Mouse (Mus musculus): ENCODE results near the gene Maea. TPM values are rescaled to one million over a fixed set of nuclear protein-coding genes. Genes with fewer than 3 reads are reported as not detected.

Maea gene
- polyA plus RNA-seq, 1 experiment from 2014 or later = 70.4 TPM

DNA sequence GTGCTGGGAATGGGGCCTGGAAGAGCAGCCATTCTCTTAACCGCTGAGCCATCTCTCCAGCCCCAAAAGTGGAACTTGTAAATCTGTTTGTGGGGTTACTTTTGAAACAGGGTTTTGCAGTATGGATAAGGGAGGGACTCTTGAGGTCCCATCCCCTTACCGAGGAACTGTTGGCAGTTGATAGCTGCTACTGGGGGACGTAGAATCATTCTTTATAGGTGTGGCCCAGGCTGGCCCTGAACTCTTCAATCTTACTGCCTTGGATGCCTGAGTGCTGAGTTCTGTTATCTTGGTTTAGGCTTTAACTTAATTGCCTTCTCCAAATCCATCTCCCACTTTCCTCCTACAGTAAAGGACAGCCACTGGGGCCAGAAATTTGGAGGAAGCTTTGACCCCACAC lies 8.8 kb downstream of the Maea start:
- Histone ChIP-seq H3K36me3 (ENCODE audit: inconsistent target) (0 out of 2 replicates have a peak, but pooled peaks cover 3% of the 10 kb centered on the region), H3K79me2 (ENCODE audit: inconsistent target) (peaks cover 100% of the 10 kb centered on the region), H3K4me3 (ENCODE audit: inconsistent target) (no peak overlapping the region), H3K27ac (no peak overlapping the region)
- WGBS (ENCODE audit: missing documents) = 100% methylated on average over 3 of the region's 3 CpGs

DNA sequence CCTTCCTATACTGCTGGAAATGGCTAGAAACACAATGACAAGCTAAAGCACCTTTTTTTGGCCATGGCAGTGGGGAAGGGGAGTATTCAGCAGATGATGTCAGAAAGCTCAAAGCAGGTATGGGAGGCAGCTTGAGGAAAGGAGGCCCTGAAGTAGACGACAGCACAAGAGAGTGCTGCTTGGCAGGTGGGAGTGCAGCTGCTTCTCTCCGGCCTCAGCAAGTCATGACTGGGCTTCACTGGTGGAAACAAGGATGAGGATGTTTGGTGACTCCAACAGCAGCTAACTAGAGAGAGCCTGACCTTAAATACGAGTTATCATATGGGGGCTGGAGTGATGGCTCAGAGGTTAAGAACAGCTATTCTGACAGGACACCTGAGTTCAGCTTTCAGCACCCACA lies 12.3 kb downstream of the Maea start:
- no peak overlapping the region for H3K4me3 ChIP-seq (ENCODE audit: inconsistent target)
- whole genome bisulfite sequencing (ENCODE audit: missing documents) = 80% methylated on average over 3 of the region's 3 CpGs
- peaks cover 96% of the 10 kb centered on the region for H3K79me2 ChIP-seq (ENCODE audit: inconsistent target)
- H3K36me3 ChIP-seq (ENCODE audit: inconsistent target) = 0 out of 2 replicates have a peak, but pooled peaks cover 3% of the 10 kb centered on the region
- no peak overlapping the region for H3K27ac ChIP-seq

DNA sequence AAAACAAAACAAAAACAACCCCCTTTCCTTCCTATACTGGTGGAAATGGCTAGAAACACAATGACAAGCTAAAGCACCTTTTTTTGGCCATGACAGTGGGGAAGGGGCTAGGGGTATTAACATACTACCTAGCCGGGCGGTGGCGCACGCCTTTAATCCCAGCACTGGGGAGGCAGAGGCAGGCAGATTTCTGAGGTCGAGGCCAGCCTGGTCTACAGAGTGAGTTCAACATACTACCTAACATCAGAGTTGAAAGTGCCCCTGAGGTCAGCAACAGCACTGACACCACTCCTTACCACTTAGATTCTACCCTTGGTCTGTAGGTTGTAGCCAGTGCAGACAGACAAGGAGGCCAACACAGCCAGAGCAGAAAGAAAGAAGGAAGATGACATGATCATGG lies 13.9 kb downstream of the Maea start:
- Histone ChIP-seq H3K36me3 (ENCODE audit: inconsistent target) (0 out of 2 replicates have a peak, but pooled peaks cover 3% of the 10 kb centered on the region), H3K27ac (no peak overlapping the region), H3K79me2 (ENCODE audit: inconsistent target) (peaks cover 96% of the 10 kb centered on the region), H3K4me3 (ENCODE audit: inconsistent target) (no peak overlapping the region)
- 97% methylated on average over 5 of the region's 5 CpGs for WGBS (ENCODE audit: missing documents)

DNA sequence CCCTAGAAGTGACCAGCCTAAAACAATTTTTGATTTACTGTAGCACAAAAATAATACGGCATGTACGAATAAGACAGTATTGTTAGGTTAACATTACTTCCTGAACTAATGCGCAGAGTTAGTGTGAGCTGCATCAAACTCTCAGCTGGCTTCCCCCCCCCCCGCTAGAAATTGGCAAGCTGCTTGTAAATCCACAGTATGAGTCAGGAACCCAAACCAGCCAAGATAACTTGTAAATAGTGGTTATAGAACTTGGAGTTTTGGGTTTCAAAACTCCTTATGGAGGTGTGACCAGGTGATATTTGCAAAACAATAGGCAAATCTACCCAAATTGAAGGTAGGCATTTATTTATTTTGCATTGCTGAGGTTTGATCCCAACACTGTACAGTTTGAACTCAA lies 14.4 kb downstream of the Maea start:
- no peak overlapping the region for H3K4me3 ChIP-seq (ENCODE audit: inconsistent target)
- no peak overlapping the region for H3K27ac ChIP-seq
- H3K79me2 ChIP-seq (ENCODE audit: inconsistent target) = peaks cover 96% of the 10 kb centered on the region
- 100% methylated on average over 2 of the region's 4 CpGs for WGBS (ENCODE audit: missing documents)
- 0 out of 2 replicates have a peak, but pooled peaks cover 2% of the 10 kb centered on the region for H3K36me3 ChIP-seq (ENCODE audit: inconsistent target)

DNA sequence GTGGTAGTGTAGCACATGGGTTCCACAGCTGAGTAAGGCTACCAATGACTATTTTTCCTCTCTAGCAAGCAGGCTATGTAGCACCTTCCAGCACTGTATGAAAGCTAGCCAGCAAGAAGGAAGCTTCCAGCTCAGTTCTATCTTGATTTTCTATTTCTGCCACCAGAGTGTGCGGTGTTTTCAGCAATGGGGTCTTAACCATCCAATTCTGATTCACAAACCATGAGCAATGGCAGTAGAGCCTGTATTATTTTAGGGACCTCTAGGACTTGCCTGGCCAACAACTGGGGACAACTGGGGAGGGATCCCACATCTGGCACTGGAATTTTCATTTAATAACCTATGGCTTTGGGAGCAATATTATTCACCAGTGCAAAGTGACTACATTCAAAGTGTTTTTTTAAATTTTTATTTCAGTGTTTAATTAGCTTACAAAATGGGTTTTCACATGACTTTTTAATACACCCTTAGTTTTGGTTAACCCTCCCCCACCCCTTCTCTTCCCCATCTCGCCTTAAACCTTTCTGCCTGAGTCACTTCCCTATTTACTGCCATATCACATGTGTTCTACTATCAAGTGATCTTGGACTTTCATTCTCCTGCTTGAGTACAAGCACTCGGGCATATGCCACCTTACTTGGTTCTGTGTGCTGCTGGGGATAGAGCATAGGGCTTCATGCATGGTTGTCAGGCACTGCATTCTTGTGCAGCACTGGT lies 16.4 kb downstream of the Maea start:
- no peaks in the 10 kb centered on the region for H3K36me3 ChIP-seq (ENCODE audit: inconsistent target)
- 27% methylated on average over 3 of the region's 3 CpGs for WGBS (ENCODE audit: missing documents)
- H3K79me2 ChIP-seq (ENCODE audit: inconsistent target) = peaks cover 96% of the 10 kb centered on the region
- peak overlapping the region; percentile 16 for H3K4me3 ChIP-seq (ENCODE audit: inconsistent target)
- H3K27ac ChIP-seq = peak overlapping the region; percentile 85

DNA sequence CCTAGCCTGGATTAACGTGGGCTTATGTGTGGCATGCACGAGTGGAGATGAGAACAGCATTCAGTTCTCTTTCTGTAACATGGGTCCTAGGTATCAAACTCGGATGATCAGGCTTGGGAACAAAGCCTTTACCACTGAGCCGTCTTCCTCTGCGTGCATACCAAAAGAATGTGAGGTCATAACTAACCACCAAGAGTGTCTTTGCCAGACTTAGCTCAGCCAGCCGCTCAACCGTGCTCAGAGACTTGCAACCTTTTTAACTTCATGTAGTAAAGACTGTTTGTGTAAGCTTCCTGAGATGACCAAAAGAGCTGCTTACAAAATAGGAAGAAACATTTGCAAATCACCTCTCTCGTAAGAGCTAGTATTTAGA lies 16.9 kb downstream of the Maea start:
- Histone ChIP-seq H3K4me3 (ENCODE audit: inconsistent target) (peak overlapping the region; percentile 16), H3K79me2 (ENCODE audit: inconsistent target) (peaks cover 96% of the 10 kb centered on the region), H3K27ac (peak overlapping the region; percentile 85), H3K36me3 (ENCODE audit: inconsistent target) (no peaks in the 10 kb centered on the region)
- 1% methylated on average over 8 of the region's 8 CpGs for WGBS (ENCODE audit: missing documents)

DNA sequence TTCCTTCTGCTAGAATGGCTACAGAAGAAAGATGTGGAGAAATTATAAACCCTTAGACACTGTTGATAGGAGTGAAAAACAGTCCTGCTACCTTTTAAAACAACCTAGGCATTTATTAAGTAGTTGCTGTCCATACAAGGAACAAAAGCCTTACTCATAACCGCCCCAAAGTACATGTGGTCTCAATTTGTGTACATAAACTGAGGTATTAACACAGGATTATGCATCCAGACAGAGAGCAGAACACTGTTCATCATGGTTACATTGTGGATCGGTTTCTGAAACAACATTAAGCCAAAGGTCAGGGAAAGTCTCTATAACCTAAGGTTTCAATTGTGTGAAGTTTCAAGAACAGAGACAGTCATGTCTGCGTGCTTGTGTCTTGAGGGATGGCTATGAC lies 17.7 kb downstream of the Maea start:
- 72% methylated on average over 3 of the region's 3 CpGs for WGBS (ENCODE audit: missing documents)
- Histone ChIP-seq H3K79me2 (ENCODE audit: inconsistent target) (peaks cover 96% of the 10 kb centered on the region), H3K27ac (peak overlapping the region; percentile 85)

DNA sequence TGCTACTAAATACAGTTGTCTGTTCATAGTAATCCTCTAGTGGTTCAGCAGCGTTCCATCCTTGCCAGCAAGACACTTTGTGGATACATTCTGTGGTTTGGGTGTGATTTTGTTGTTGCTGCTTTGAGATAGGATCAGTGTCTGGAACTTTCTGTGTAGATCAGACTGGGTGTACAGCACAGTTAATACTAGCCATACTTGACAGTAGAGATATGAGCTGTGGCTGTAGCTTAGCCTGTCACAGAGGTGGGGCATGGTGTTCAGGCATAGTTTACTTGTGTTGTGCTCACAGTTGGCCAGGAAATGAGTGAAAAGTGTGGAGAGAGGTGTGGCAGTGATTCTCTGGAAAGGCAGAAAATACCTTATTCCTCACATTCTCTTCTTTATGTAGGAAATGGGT lies 22.2 kb downstream of the Maea start:
- Histone ChIP-seq H3K36me3 (ENCODE audit: inconsistent target) (peaks cover 27% of the 10 kb centered on the region), H3K4me3 (ENCODE audit: inconsistent target) (no peak overlapping the region)

More for the DNA sequence above, 17.7 kb downstream of the Maea start:
- Histone ChIP-seq H3K36me3 (ENCODE audit: inconsistent target) (no peaks in the 10 kb centered on the region), H3K4me3 (ENCODE audit: inconsistent target) (peak overlapping the region; percentile 16; the same call in 1 of the 2 replicates)

DNA sequence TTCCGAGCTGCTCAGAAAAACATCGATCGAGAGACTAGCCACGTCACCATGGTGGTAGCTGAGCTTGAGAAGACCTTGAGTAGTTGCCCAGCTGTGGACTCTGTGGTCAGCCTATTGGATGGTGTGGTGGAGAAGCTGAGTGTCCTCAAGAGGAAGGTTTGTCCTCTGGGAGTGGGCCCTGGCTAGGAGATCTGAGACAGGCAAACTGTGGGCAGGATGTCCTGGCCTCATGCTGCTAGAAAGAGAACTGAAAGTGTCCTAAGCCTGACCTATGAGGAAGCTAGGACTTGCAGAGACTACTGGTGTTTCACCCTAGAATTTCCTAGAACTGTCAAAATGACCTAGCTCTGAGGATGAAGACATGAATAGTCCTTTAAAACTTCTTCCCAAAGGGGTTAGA lies 23.2 kb downstream of the Maea start:
- Histone ChIP-seq H3K4me3 (ENCODE audit: inconsistent target) (no peak overlapping the region), H3K36me3 (ENCODE audit: inconsistent target) (peaks cover 37% of the 10 kb centered on the region), H3K79me2 (ENCODE audit: inconsistent target) (peaks cover 74% of the 10 kb centered on the region), H3K27ac (peak overlapping the region; percentile 76)
- WGBS (ENCODE audit: missing documents) = 9% methylated on average over 4 of the region's 4 CpGs

More for the DNA sequence above, 22.2 kb downstream of the Maea start:
- Histone ChIP-seq H3K79me2 (ENCODE audit: inconsistent target) (peaks cover 83% of the 10 kb centered on the region), H3K27ac (peak overlapping the region; percentile 76)
- WGBS (ENCODE audit: missing documents) = 100% methylated on average over 1 of the region's 1 CpGs

DNA sequence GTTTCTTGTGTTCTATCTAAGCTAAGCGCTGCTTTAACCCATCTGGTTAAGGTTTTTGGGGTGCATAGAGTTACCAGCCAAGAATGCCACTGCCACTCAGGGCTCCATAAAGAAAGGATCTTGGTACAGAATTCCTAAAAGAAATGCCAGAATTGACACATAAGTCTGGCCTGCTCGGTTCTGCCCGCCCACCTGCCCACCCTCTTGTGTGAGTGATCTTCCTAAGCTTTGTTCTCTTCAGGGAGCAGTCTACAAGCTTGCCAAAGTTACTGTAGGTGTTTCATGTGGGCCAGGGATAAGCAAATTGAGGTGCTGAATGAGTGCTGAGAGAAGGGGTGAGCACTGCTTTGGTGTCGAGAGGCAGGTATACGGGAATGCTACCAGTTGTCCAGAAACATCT lies 28.0 kb downstream of the Maea start:
- H3K36me3 ChIP-seq (ENCODE audit: inconsistent target) = peaks cover 81% of the 10 kb centered on the region
- H3K27ac ChIP-seq = no peak overlapping the region
- H3K4me3 ChIP-seq (ENCODE audit: inconsistent target) = no peak overlapping the region
- 97% methylated on average over 5 of the region's 5 CpGs for WGBS (ENCODE audit: missing documents)
- H3K79me2 ChIP-seq (ENCODE audit: inconsistent target) = peaks cover 27% of the 10 kb centered on the region

DNA sequence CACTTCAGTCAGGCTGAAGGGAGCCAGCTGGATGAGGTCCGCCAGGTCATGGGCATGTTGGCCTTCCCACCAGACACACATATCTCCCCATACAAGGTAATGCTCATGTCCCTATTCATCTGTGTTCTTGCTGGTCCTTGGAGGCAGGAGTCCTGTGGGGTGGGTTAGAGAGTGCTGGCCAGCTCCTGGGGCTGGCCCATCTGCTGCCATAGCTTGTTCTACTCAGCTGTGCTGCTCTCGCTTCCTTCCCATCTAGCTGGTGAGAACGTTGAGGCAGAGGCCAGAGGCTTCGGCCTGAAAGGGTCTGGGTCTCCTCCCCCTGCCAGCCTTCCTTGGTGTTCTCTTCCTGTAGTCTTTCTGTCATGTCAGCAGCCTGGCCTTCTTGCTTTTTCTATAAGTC lies 33.3 kb downstream of the Maea start:
- Histone ChIP-seq H3K36me3 (ENCODE audit: inconsistent target) (peaks cover 83% of the 10 kb centered on the region), H3K79me2 (ENCODE audit: inconsistent target) (no peaks in the 10 kb centered on the region; the same call in 1 of the 2 replicates), H3K4me3 (ENCODE audit: inconsistent target) (no peak overlapping the region), H3K27ac (no peak overlapping the region)
- WGBS (ENCODE audit: missing documents) = 87% methylated on average over 4 of the region's 4 CpGs

DNA sequence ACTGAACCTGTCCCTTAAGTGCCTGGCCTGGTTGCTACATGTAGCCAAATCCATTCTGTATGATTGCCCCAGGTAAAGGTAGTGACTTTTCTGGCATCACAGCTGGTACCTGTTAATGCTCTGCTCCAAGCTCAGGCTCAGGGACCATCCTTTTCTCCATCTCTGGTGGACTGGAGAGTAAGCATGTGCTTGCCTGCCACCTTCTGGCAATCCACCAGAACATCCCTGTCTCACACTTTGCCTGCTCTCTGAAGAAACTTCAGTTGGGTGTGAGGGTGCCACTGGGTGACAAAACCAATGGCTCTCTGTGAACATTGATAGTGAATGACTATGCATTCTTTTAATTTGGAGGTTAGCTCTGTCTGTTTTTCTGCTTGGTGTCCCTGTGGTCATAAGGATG lies 35.8 kb downstream of the Maea start:
- Histone ChIP-seq H3K36me3 (ENCODE audit: inconsistent target) (peaks cover 61% of the 10 kb centered on the region), H3K4me3 (ENCODE audit: inconsistent target) (no peak overlapping the region), H3K27ac (no peak overlapping the region), H3K79me2 (ENCODE audit: inconsistent target) (no peaks in the 10 kb centered on the region)

DNA sequence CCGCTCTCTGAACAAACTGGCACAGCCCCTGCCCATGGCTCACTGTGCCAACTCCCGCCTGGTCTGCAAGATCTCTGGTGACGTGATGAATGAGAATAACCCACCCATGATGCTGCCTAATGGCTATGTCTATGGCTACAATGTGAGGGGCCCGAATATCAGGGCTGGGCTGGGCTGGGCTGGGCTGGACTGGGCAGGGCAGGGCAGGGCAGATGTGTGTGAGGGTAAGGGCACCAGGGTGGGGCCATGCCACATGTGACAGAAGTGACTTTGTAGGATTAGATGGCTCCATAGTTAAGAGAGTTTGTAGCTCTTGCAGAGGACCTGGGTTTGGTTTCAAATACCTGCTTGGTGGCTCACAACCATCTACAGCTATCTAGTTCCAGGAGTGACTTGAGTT lies 36.4 kb downstream of the Maea start:
- Histone ChIP-seq H3K36me3 (ENCODE audit: inconsistent target) (peaks cover 56% of the 10 kb centered on the region), H3K79me2 (ENCODE audit: inconsistent target) (no peaks in the 10 kb centered on the region), H3K27ac (no peak overlapping the region), H3K4me3 (ENCODE audit: inconsistent target) (no peak overlapping the region)
- 98% methylated on average over 4 of the region's 4 CpGs for WGBS (ENCODE audit: missing documents)

DNA sequence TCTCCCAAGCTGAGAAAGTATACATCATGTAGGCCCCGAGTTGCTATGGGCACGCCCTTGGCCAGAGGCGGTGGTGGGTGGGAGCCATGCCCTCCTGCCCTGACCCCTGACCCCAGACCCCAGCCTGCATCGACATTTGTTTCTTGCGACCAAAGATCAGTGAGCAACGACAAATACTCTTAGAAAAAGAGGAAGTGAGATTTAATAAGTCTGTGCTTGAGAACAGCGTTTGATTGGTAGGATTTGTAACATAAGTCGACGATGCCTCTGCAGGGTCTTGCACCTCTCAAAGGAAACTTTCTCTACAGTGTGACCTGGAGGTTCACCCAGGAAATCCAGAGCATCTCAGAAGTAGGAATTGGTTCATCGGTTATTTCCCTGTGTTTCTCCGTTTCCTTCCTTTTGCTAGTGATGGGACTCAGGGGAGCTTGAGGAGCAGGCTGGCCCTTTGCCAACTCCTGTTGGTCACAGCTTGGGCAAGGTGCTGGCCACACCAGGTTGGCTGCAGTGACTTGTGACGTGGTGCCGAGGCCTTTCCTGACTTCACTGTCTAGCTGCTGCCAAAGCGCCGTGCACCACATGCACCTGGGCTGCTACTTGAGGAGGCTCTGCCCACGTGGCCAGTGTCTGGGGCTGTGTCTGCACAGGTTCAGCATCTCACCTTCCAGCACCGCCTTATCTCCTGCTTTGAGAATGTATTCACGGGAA lies 37.2 kb downstream of the Maea start:
- H3K36me3 ChIP-seq (ENCODE audit: inconsistent target) = peaks cover 48% of the 10 kb centered on the region
- 51% methylated on average over 18 of the region's 18 CpGs for WGBS (ENCODE audit: missing documents)
- no peak overlapping the region for H3K4me3 ChIP-seq (ENCODE audit: inconsistent target)
- no peaks in the 10 kb centered on the region for H3K79me2 ChIP-seq (ENCODE audit: inconsistent target)
- no peak overlapping the region for H3K27ac ChIP-seq

DNA sequence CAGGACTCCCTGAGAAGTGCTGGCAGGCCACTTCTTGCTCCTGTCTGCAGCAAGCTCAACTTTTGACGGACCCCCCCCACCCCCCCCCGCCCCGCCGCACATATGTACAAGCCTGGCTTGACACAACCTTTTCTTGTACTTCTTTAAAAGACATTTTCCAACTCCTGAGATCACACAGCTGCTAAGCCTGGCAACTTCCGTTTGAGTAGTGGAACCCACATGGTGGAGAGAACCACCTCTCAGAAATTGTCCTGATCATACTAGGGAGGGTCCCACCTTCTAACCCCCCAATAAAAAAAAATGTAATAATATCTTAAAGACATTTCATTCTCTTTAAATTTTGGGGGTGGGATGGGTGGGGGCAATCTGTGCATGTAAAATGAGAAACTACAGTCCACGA lies 41.9 kb downstream of the Maea start:
- Histone ChIP-seq H3K27ac (peak overlapping the region; percentile 73; the same call in 1 of the 2 replicates), H3K79me2 (ENCODE audit: inconsistent target) (no peaks in the 10 kb centered on the region), H3K36me3 (ENCODE audit: inconsistent target) (peaks cover 25% of the 10 kb centered on the region), H3K4me3 (ENCODE audit: inconsistent target) (peak overlapping the region; percentile 52; the same call in 1 of the 2 replicates)
- WGBS (ENCODE audit: missing documents) = 8% methylated on average over 6 of the region's 6 CpGs

Measured in macrophage (primary cell).